Mouse (Mus musculus) kidney, postnatal 14 days (tissue): ENCODE results near the gene Proser3.

ENCODE experiments used
- DNase-seq: peaks from one replicate; pipeline ENCODE4 v3.0.0; 2022; ENCODE audit warnings: mixed read lengths

The Proser3 gene

DNA sequence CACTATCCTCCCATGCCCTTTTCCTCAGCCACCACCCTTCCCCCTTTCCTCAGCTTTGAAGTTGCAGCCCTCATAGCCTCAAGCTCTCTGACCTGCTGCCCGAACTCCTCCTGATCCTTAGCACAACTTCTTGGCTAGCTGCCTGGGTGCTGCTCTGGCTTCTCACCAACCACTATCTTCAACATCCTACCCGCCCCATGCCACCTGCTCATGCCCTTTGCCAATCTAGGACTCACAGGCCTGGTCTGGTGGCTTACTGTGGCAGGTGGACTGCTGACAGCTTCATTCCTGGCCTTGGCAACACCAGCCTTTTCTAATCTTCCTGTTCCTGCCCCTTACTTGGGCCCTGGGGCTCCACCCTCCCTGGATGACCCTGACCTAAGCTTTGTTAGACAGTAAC lies 20.9 kb upstream of the Proser3 start:
- DNase-seq: peak; percentile 76

DNA sequence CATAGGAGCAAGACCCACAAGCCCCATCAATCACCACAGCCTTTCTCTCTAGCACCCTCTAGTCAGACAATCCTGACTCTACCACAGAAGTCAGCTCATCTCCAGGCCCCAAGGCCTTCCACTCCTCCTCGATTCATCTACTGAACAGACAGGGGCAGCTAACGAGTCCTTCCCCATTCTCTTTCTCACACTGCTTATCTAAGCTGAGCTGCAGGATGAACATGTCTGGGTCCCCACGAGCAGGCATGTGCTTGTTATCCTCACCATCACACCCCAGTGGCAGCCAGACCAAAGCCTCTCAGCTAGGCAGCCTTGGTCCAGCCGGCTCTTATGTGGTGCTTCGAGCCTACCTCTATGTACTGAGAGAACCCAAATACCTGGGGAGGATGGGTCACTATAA lies 20.3 kb upstream of the Proser3 start:
- no peak for DNase-seq

DNA sequence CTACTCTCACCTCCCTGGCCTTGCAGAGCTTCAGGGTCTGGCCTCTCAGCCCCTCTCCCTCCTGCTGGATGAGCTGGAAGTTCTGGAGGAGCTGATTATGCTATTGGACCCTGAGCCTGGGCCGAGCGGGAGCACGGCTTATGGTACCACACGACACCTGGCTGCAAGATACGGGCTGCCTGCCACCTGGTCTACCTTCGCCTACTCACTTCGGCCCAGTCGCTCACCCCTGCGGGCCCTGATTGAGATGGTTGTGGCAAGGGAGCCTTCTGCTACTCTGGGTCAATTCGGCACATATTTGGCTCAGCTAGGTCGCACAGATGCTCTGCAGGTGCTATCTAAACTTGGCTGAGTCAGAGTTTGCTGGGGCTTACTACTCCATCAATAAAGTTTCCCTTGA lies 15.5 kb upstream of the Proser3 start:
- no peak for DNase-seq

- DNase-seq: peak; percentile 40
Measured at GRCm38 (mm10) chr7:30566033-30566432, 13.9 kb upstream of the Proser3 start.

- DNase-seq: no peak
Measured at GRCm38 (mm10) chr7:30564970-30565571, 13.0 kb upstream of the Proser3 start, which contains the start of gene Igflr1. Gene Igflr1 (plus strand): TSS chr7:30565427.

DNA sequence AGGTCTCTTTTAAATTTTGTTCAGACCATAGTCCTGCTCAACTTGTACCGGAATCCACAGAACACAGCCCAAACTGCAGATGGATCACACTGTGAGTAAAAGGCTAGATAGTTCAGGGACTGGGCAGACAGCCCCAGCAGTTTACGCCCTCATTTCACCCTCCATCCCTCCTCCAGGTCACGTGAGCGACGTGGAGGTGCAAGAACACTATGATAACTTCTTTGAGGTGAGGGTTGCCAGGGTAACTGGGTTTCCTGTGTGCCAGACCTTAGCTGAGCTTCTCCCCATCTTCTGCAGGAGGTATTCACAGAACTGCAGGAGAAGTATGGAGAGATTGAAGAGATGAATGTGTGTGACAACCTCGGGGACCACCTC lies 11.8 kb upstream of the Proser3 start:
- no peak for DNase-seq

DNA sequence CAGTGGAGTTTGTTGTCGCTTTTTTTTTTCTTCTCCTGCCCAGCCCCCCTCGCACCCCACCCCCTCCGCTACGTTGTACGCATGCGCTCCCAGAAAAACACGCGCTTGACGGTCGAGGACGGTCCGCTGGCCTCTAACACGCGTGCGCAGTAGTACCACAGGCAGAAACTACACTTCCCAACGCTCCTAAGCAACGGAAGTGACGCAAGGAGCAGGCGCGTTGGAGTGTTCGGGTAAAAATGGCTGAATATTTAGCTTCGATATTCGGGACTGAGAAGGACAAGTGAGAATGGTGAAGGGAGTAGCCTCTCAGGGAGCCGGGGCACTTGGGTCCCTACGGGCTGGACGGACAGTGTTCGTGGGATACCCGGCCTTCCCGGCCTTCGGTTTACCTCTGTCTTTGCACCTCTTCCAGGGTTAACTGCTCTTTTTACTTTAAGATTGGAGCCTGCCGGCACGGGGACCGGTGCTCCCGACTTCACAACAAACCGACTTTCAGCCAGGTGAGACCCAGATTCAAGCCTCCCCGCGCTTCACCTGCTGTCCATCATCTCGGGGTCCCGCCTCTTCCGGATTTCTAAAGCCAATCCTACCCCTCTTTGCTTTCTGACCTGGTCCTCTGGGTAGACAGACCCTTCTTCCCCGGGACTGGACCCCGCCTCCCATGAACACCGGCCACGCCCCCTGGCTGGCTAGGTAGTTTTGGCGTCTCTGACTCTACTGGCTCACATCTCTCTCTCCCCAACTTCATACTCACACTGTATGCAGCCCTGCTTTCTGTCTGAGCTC lies 11.2 kb upstream of the Proser3 start, which contains the start of the genes U2af1l4, Gm49396 and Psenen:
TSS of gene U2af1l4 (plus strand) at position 185 of the 789 bp plus-strand sequence.
TSS of gene Gm49396 (plus strand) at position 228 of the 789 bp plus-strand sequence.
TSS of gene Psenen (minus strand) at position 511 of the 789 bp plus-strand sequence.
- DNase-seq: peak; percentile 98

GRCm38 (mm10) chr7:30562526-30563116 lies 10.5 kb upstream of the Proser3 start:
- DNase-seq: no peak

DNA sequence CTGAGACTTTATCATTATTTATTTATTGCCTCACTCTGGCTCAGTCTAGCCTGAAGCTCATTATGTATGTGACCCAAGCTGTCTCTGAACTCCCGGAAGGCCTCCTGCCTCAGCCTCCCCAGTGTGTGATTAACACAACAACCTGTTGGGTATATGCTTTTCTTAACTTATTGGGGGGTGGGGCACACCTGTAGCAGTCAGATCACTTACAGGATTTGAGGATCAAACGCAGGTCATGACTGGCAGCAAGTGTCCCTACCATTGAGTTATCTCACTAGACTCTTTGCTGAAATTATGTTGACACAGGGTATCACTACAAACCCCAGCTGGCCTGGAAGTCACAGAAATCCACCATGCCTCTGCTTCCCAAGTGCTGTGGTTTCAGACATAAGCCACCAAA lies 8.2 kb upstream of the Proser3 start:
- DNase-seq: no peak

DNA sequence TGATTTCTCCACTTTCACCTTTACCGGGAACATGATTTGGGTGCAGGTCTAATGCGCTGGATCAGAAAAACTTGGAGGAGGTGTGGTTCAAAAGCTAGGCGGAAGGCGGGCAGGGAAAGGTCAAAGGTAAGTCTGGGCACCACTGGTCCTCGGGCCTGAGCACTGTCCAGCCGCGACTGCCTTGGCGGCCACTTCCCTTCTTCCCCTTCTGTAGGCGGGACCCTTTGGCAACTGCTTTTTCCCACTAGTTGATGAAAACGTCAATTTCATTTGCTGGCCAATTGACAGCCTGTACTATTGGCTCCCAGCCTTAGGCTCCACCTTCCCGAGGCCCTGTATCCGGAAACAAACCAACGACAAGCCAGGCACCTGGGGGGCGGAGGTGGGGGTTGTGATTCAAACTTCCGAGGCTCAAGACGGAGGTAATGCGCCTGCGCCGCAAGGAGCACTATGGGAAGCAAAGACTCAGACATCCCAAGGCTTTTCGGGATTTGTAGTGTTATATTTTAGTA lies 7.4 kb upstream of the Proser3 start, which contains the start of gene Lin37:
TSS of gene Lin37 (minus strand) at position 396 of the 512 bp plus-strand sequence.
- peak; percentile 99 for DNase-seq

- no peak for DNase-seq
Measured at GRCm38 (mm10) chr7:30558656-30559442, 6.8 kb upstream of the Proser3 start.

DNA sequence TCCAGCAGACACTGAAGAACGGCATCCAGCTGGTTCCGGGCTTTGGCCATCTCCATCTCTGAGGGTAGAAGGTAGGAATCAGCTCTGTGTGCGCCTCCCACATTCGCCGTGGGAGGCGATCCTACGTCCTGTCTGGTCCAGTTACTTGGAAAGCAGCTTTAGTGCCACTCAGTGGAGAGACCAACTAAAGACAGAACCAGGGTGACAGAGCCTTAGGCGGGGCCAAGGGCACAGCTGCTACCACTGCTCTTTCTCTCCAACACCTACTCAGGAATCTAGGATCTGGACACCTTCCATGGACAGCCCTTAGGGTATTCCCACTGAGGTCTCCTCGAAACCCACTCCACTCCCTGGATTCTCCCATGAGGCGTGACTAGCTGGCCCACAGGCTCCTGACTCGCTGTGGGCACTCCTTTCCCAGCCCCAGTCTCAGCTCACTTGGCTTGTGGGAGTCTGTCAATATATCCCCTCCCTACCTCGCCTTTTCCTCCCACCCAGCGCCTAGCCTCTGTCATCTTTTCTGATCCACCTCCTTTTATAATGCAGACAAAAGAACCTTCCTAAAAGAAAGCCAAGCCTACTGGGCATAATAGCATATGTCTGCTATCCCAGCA lies 5.9 kb upstream of the Proser3 start:
- no peak for DNase-seq

DNA sequence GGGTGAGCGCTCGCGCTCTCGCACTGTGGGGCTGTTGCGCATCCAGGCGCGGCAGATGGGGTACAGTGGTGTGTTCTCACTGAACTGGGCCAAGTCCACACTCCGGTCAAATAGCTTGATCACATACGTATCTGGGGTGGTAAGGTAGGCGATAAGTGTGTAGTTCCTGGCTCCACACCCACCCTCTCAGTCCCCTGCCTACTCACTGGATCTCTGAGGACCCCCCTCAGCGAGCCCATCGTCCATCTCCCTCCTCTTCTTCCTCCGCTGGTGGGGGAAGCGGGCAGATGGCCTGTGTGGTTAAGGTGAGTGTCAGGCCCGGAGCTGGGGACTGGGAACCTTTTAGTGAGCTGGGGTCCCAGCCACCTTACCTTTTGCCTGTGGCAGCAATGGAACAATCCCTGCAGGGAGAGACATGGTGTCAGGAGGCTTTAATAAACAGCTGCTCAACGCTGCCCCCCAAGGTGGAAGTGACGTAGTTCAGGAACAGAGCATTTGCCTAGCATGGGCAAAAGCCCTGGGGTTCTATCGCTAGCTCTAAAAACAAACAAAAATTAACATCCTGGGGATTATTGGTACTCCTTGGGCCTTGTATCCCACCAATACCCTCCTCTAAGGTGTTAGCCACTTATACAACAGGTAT lies 4.9 kb upstream of the Proser3 start:
- DNase-seq: no peak

- DNase-seq: no peak
Measured at GRCm38 (mm10) chr7:30553810-30554584, 1.9 kb upstream of the Proser3 start.

DNA sequence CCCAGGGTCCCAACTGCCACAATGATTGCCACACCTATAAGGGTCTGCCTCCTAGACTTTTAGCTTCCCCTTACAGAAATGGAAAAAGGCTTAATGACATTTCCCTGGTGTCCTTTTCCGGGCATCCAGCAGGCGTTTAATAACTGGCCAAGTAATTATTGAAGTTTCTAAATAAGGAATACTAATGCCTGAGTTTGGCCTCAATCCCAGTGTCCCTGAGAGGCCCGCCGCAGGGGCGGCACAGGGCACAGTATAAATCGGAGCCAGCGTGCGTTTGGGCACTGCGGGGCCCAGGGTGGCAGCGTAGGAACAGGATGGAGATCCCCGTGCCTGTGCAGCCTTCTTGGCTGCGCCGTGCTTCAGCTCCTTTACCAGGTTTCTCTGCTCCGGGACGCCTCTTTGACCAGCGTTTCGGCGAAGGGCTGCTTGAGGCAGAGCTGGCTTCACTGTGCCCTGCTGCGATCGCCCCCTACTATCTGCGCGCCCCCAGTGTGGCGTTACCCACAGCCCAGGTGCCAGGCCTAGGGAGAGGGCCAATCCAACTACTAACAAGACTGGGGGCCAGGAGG lies 1.0 kb upstream of the Proser3 start:
- peak; percentile 58 for DNase-seq

GRCm38 (mm10) chr7:30551445-30552101 lies 526 bp downstream of the Proser3 start:
- no peak for DNase-seq

- DNase-seq: no peak
Measured at GRCm38 (mm10) chr7:30550603-30551002, 1.5 kb downstream of the Proser3 start.

DNA sequence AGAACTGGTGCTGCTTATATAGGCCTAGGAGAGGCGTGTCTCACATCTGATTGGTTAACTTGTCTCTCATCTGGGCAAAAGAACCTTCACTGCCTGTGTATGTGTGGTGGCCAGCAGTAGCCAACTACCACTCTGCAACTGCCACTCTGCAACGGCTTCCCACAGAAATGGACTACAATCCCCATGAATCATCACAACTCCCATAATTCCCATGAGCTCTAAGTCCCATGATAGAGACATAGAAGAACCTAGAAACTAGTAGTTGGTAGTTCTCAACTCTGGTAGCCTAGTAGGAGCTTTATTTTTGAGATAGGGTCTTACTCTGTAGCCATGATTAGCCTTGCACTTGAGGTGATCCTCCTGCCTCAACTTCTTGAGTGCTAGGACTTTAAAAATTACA lies 2.2 kb downstream of the Proser3 start:
- no peak for DNase-seq

DNA sequence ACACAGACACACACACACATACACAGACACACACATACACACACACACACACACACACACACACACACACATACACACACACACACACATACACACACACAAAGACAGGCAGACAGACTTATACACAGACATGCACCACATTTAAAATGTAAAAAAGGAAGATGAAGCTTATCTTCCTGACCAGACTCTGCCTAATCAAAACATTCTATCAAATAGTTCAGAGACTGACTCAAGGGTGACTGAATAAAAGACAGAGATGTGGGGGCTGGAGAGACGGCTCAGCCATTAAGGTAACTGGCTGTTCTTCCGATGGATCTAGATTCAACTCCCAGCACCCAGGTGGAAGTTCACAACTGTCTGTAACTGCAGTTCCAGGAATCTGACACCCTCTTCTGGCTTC lies 7.8 kb downstream of the Proser3 start:
- no peak for DNase-seq

- no peak for DNase-seq
Measured at GRCm38 (mm10) chr7:30540572-30540971, 11.5 kb downstream of the Proser3 start.
